Mouse (Mus musculus) adrenal gland, postnatal 4 days (tissue): ENCODE results near the gene Sbf1. TPM values are rescaled to one million over a fixed set of nuclear protein-coding genes. Genes with fewer than 3 reads are reported as not detected.

Experiments
- DNase-seq, 2 experiments: peaks; one replicate each; pipeline ENCODE4 v3.0.0; 2021 to 2022; ENCODE audit warnings: low spot score in 2 of 2, mixed read lengths in 2 of 2
- microRNA-seq: library from miRNA; unstranded; fragments of <30 nt; microRNA quantifications from one replicate; pipeline ENCODE4 v1.2.0, GENCODE M21; 2021
- total RNA-seq, 2 experiments: library from RNA; stranded (reverse); gene quantifications; 2 replicates each; pipeline ENCODE4 v1.2.3; 2021

Sbf1 gene
- total RNA-seq, 2 experiments from 2014 or later: 108 to 111 TPM

DNA sequence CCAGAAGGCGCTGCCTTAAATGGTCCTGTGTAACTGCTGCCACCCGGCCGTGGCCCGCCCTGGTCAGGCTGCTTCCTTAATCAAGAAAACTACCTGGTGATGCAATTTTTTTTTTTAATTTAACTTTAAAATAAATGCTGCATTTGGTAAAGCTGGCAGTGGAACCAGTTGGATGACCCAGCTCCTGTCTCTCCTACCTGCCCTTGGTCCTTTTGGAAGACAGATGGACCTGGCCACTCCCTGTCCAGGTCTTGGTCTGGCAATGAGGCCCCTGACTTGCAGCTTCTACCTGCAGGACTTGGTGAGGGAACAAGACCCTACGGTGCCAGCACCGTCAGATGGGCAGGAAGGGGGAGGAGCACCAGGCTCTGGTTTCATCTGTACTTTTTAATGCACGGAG is 29.0 kb downstream of the Sbf1 start:
- DNase-seq: no peak

DNA sequence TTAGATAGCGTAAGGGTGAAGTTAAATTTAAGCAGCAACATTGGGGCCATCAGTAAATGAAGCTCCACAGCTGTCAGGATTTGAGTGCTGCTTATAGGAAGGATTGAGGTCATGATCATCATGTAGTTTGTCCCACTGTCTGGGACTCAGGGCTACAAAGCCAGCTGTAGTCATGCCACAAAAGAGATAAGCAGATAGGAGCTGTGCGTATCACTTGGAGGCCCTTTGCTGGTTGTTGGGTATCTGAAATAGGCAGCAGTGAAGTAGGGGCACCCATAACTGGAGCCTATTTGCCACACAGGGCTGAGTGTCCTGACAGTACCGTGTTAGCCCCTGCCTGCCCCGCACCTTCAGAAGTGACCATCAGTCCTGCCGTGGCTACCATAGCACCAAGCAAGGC is 29.6 kb downstream of the Sbf1 start:
- DNase-seq: no peak

DNA sequence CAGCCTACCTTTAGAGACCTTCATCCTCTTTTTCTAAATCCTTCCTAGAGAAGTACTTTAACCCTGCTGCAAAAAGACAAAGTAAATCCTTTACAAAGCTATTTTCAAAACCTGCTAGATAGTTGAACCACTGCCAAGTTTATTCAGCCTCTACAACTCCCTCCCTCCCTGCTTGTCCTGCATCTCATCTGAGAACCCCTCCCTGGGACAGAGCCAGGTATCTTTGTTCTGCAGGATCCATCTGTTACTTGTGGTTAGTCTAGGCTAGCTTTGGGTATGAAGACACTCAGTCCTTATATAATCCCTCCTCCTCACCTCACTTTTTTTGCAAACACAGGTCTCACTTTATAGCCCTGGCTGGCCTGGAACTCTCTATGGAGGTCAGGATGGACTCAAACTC is 30.1 kb downstream of the Sbf1 start:
- DNase-seq: no peak

DNA sequence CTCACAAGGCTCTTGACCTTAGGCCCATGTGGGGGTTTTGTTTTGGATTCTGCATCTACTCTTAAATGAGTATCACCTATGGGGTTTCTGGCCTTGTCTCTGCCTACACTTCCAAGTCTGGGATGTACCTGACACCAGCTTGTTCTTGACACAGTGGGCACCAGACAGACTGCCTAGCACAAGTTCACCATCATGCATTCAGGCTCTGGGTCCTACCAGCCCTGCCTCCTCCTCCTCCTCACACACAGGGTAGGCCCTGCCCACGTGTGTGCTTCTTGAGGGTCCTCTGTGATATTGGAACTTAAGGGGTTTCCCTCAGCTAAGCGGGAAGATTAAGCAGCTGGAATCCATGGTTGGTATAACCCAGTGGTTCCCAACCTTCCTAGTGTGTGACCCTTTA is 31.0 kb downstream of the Sbf1 start:
- DNase-seq: no peak

DNA sequence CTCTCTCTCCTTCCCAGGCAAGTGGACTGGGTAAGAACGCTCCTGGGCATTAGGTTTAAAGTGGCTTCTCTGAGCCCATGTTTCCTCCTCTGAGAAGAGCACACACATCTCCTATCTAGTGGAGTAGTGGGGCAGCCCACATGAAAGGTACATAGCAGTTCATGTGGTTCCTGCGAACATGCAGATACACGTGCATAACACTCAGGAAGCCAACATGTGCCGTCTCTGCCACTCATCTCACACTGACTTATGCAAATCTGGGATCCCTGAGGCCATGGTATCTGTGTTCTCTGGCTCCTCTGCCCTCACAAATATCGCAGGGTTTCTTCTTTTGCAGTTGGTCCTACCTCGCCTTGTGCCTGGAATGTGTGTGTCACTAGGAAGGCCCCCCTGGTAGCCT is 32.6 kb downstream of the Sbf1 start:
- no peak for DNase-seq

DNA sequence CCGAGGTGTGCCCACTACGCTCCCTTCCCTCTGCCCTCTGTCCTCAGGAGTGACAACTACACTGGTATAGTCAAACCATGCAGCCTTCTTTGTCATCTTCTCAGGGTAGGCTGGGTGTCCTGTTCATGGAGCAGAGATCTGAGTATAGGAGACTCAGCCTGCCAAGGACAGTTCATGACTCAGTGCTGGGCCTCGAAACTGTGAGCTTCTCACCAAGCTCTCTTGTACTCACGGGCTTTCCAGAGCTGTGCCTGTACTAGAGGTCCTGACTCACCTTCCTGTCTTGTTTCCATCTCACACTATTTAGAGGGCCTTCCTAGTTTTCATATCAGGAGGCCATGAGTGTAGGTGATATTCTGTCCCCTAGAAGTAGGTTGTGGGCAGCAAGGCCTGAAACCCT is 37.7 kb downstream of the Sbf1 start:
- no peak for DNase-seq

DNA sequence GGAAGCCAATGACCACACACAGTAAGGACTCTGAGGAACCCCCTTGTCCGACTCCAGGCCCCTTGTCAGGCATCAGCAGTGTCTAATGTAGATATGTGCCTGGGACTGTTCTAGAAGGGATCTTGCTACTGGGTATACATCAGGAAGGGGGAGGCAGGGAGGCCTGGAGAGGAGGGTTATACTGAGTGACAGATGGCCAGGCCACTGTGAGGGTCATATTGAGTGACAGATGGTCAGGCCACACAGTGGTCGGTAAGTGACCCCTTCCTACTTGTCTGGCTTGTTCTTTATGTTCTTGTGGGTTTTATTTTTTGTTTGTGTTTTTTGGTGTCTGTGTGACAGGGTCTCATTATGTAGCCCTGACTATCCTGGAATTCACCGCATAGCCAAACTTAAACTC is 39.6 kb downstream of the Sbf1 start:
- DNase-seq: no peak

DNA sequence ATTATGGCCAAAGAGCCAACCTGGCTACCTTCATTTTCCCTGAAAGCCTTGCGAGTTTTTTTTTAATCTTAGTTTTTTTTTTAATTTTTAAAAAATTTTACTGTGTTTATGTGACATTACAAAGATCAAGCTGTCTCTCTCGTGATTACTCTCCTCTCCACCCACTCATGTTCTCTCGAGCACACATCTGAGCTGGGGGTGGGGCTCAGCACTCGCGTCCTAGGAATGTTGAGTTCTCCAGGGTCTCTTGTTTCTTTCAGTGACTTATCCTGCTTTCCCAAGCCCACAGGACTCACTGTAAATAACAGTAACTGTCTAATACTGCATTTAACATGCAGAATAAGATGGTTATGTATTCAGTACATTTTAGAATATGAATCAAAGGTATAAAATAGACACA is 50.6 kb downstream of the Sbf1 start:
- no peak for DNase-seq

DNA sequence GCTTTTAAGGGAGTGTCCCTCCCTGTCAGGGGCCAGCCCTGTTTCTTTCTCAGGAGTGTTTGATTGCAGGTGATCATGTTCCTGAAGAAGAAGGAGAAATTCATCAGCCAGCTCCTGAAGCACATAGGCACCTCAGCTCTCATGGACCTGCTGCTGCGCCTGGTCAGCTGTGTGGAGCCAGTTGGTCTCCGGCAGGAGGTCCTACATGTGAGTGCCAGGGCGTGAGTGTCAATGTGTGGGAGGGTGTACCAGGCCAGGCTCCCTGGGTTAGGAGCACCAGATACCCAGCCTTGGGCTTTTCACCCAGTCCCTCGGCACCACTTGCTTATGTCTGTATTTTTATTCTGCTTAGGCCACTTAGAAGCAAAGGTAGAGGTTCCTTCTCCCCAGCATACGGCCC is 56.1 kb downstream of the Sbf1 start:
- no peak for DNase-seq

DNA sequence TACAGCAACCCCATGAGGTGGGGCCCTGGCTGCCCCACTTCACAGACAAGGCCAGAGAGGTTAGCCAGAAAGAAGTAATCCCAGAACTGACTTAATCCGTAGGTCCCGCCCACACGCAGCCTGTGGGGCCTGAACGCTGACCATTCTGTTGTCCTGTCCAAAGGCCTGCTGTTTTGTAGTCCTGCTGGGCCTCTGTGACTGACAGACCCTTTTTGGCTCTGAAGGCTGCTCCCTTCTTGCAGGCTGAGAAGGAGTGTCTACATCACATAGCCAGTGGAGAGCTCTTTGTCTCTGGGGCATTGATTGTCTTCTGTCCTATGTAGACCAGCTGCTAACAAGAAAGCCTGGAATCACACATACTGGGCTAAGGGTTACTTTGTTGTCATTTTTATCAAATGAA is 59.8 kb downstream of the Sbf1 start:
- DNase-seq: no peak

DNA sequence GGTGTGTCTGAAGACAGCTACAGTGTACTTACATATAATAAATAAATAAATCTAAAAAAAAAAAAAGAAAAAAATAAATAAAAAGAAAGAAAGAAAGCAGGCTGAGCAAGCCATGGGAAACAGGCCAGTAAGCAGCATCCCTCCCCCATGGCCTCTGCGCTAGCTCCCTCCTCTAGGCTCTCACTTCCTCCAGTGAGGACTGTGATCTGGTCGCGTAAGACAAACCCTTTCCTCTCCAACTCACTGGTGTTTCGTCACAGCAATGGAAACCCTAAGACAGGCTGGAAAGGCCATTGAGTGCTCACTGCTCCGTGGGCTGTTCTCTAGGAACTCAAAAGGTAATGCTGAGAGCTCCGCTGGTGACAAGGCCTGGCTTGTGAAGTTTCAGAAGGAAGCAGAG is 66.0 kb downstream of the Sbf1 start:
- no peak for DNase-seq

DNA sequence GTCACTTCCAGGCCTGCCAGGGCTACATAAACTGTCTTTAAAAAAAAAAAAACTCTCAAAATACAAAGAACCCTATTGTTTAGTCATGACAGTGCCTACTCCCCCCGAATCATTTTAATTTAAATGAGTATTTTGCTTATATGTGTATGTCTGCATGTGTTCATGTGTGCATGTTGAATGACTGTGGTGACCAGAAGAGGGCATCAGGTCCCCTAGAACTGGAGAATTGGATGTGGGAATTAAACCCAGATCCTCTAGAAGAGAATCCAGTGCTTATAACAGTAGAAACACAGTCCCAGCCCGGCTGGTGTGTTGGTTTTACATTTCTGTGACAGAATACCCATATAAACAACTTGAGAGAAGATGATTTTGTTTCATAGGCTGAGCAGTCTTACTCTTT is 74.1 kb downstream of the Sbf1 start:
- no peak for DNase-seq

DNA sequence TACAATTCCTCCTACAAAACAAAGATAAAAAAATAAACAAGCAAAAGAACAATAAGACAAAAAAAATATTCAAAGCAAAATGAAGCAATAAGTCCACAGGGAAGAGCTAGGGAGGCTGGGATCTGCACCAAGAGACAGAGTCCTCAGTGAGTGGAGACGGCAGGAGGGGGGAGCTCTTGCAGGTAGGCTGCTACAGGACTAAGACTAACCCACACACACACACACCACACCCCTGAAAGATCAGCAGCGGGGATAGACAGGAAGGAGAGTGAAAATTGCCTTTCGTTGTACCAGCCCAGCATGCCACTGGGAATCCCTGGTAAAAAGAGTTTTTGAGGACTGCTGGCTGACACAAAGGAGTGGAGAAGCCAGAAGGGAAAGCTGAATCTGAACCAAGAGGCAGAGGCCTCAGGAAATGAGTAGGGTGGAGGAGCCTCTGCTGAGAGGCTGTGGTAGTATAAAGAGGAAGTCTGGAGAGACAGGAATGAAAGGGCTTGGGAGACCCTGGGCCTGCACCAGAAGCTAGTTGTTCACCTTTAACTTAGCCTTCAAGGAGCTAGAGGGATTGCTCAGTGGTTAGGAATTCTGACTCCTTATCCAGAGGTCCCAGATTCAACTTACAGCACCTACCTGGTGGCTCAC is 75.2 kb downstream of the Sbf1 start:
- DNase-seq: no peak

Small RNAs within 50 kb of the gene (microRNA-seq; reads per million reads assigned to microRNA genes)
- gene Mir6959: 0.79 reads per million

Other genes starting within 250 kb of the Sbf1 start
- 10 to 100 TPM; 45.5 to 45.6 TPM for gene Trabd, start 240.2 kb downstream of the Sbf1 start, total RNA-seq
- 10 to 100 TPM; 30.7 to 35.0 TPM for gene Selenoo, start 226.2 kb downstream of the Sbf1 start, total RNA-seq
- gene Tubgcp6, start 192.2 kb downstream of the Sbf1 start, total RNA-seq: 10 to 100 TPM; 20.1 to 24.8 TPM
- 10 to 100 TPM; 19.8 TPM for gene Hdac10, start 186.6 kb downstream of the Sbf1 start, total RNA-seq
- 10 to 100 TPM; 13.9 to 16.2 TPM for gene Mapk12, start 174.6 kb downstream of the Sbf1 start, total RNA-seq
- gene Mapk11, start 165.7 kb downstream of the Sbf1 start, total RNA-seq: 1 to 10 TPM; 6.9 to 8.6 TPM
- gene Plxnb2, start 134.5 kb downstream of the Sbf1 start, total RNA-seq: 100 to 1,000 TPM; 167 to 207 TPM
- gene Dennd6b, start 118.8 kb downstream of the Sbf1 start, total RNA-seq: 10 to 100 TPM; 11.5 to 13.0 TPM
- 10 to 100 TPM; 53.8 to 57.6 TPM for gene Ppp6r2, start 103.8 kb downstream of the Sbf1 start, total RNA-seq
- under 1 TPM in 1 of 2 experiments, not detected in 1; 0.53 TPM for gene Adm2, start 7.4 kb upstream of the Sbf1 start, total RNA-seq
- 10 to 100 TPM in 1 of 2 experiments, 1 to 10 TPM in 1; 6.0 to 90.1 TPM for gene Miox, start 19.1 kb upstream of the Sbf1 start, total RNA-seq
- gene Lmf2, start 40.3 kb upstream of the Sbf1 start, total RNA-seq: 10 to 100 TPM; 59.3 to 59.5 TPM
- 100 to 1,000 TPM; 126 to 133 TPM for gene Ncaph2, start 40.4 kb upstream of the Sbf1 start, total RNA-seq
- 10 to 100 TPM; 20.2 to 22.5 TPM for gene Sco2, start 58.5 kb upstream of the Sbf1 start, total RNA-seq
- 1 to 10 TPM in 1 of 2 experiments, under 1 TPM in 1; 0.87 to 1.9 TPM for gene Tymp, start 61.7 kb upstream of the Sbf1 start, total RNA-seq
- 1 to 10 TPM in 1 of 2 experiments, under 1 TPM in 1; 0.34 to 1.5 TPM for gene Odf3b, start 64.0 kb upstream of the Sbf1 start, total RNA-seq
- gene Klhdc7b, start 69.6 kb upstream of the Sbf1 start, total RNA-seq: not detected
- gene Syce3, start 95.2 kb upstream of the Sbf1 start, total RNA-seq: not detected
- gene Cpt1b, start 110.6 kb upstream of the Sbf1 start, total RNA-seq: 100 to 1,000 TPM in 1 of 2 experiments, 10 to 100 TPM in 1; 95.7 to 128 TPM
- gene C730034F03Rik, start 114.3 kb upstream of the Sbf1 start, total RNA-seq: 1 to 10 TPM; 2.5 to 3.0 TPM
- 1 to 10 TPM in 1 of 2 experiments, under 1 TPM in 1; 0.84 to 1.9 TPM for gene Gm44502, start 114.4 kb upstream of the Sbf1 start, total RNA-seq
- 10 to 100 TPM; 87.1 to 87.7 TPM for gene Chkb, start 114.6 kb upstream of the Sbf1 start, total RNA-seq
- 10 to 100 TPM; 20.4 to 22.1 TPM for gene Mapk8ip2, start 138.6 kb upstream of the Sbf1 start, total RNA-seq
- 10 to 100 TPM; 24.4 to 25.0 TPM for gene Arsa, start 162.1 kb upstream of the Sbf1 start, total RNA-seq
- gene Shank3, start 184.3 kb upstream of the Sbf1 start, total RNA-seq: 10 to 100 TPM; 58.7 to 66.0 TPM